Mouse (Mus musculus): ENCODE results near the gene Fkbpl.

The Fkbpl gene

DNA sequence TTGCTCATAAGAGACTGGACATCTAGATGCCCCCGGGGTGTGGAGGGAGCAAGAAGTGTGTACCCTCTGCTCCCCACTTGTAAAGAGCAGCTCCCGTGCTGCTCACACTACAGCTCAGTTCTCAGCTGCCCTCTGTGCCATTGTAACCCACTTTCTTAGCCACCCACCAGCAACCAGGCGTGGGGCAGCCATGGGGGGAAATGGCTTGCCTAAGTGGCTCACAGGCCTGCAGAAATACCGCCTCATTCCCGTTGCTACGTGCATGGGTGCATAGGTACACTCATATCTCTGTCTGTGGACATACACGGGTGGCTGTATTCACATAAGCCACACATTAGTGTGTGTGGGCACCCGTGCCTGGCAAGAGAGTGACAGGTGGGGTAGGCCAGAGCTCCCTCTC lies 18.4 kb downstream of the Fkbpl start:
- in situ Hi-C loops (cut with MboI, MseI): no loop called here

DNA sequence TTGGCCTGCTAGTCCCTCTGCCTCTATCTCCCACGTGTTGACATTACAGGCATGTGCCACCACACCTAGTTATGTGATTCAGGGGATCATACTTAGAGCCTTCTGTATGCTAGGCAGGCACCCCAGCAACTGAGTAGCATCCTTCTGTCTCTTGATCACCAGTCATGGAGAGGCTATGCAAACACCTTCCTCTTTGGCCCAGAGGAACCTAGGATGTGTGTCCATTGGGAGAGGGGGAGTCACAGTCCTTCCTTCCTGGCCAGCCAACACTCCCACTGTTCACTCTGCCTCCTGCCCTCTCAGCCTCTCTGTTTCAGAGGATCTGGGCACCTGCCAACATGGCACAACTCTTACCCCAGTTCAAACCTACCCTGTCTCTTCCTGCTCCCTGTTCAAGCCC lies 19.0 kb downstream of the Fkbpl start:
- in situ Hi-C loops (cut with MboI, MseI): no loop called here

DNA sequence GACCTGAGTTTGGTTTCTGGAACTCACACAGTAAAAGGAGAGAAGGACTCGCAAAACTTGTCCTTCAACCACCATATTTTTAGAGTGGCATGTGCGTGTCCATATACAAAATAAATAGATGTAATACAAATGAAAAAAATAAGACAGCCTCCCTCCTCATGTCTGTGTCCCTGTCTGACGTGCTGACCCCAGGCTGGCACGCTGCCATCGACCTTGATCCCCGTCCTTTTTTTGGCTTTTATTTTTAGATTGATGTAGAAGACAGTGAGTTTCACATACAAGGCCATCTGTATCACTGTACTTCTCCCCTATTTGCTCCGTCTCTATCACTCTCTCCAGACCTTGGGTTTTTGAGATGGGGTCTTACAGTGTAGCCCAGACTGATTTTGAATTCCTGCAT lies 19.9 kb downstream of the Fkbpl start:
- in situ Hi-C loops (cut with MboI, MseI): no loop called here

GRCm38 (mm10) chr17:34670235-34670634 lies 25.7 kb downstream of the Fkbpl start, which contains the start of gene Tnxb:
TSS of gene Tnxb (plus strand) at chr17:34670535.
- in situ Hi-C loops (cut with MboI, MseI): loop anchor here in 1 of 2 experiments (10.0 kb wide), 1 partner anchor 65 kb away; no protein-coding TSS in a partner anchor

- in situ Hi-C loops (cut with MboI, MseI): loop anchor here in 1 of 2 experiments (10.0 kb wide), 1 partner anchor 63 kb away; no protein-coding TSS in a partner anchor
Observed at GRCm38 (mm10) chr17:34671151-34672066, 26.8 kb downstream of the Fkbpl start.

- in situ Hi-C loops (cut with MboI, MseI): loop anchor here in 1 of 2 experiments (10.0 kb wide), 1 partner anchor 62 kb away; no protein-coding TSS in a partner anchor
Observed at GRCm38 (mm10) chr17:34672246-34672792, 27.8 kb downstream of the Fkbpl start.

DNA sequence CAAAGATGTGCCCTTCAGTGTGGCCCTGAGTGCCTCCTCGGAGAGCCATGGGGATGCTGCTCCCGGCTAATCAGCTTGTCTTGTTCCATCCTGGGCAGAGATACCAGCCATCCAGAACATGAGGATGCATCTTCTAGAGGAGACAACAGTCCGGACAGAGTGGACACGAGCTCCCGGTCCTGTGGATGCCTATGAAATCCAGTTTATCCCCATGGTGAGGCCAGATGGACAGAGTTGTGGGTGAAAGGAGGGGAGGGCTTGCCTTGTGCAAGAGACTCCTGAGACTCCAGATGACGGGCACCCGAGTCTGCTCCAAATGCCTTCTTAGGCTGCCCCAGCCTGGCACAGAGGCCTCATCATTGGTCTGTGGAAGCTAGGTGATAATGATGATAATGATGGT lies 28.6 kb downstream of the Fkbpl start:
- in situ Hi-C loops (cut with MboI, MseI): loop anchor here in 1 of 2 experiments (10.0 kb wide), 1 partner anchor 62 kb away; no protein-coding TSS in a partner anchor

GRCm38 (mm10) chr17:34674524-34675204 lies 30.1 kb downstream of the Fkbpl start:
- in situ Hi-C loops (cut with MboI, MseI): loop anchor here in 1 of 2 experiments (10.0 kb wide), 1 partner anchor 60 kb away; no protein-coding TSS in a partner anchor

- in situ Hi-C loops (cut with MboI, MseI): loop anchor here in 1 of 2 experiments (10.0 kb wide), 1 partner anchor 59 kb away; no protein-coding TSS in a partner anchor
Observed at GRCm38 (mm10) chr17:34675205-34676092, 30.9 kb downstream of the Fkbpl start.

- in situ Hi-C loops (cut with MboI, MseI): loop anchor here in 1 of 2 experiments (10.0 kb wide), 1 partner anchor 59 kb away; no protein-coding TSS in a partner anchor
Observed at GRCm38 (mm10) chr17:34676093-34676460, 31.5 kb downstream of the Fkbpl start.

DNA sequence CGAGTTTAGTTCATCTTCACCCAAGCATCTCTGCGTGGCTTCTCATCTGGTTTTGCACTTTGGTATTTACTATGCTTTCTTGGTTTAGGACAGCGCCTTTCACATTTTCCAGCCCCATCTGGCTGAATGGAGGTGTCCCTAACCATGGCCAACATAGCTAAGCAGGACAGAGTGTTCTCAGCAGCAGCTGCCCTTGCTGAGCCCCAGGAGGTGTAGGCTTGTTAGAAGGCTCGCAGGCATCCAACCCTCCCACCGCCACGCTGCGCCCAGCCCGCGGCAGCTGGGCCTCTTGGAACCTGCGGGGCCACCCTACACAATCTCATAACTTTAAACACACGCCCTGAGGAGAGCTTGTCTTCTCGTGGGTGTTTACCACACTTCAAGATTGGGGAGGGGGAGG lies 32.1 kb downstream of the Fkbpl start:
- in situ Hi-C loops (cut with MboI, MseI): loop anchor here in 1 of 2 experiments (10.0 kb wide), 1 partner anchor 58 kb away; no protein-coding TSS in a partner anchor

- in situ Hi-C loops (cut with MboI, MseI): no loop called here
Observed at GRCm38 (mm10) chr17:34680191-34680590, 35.6 kb downstream of the Fkbpl start.

GRCm38 (mm10) chr17:34680621-34681020 lies 36.1 kb downstream of the Fkbpl start:
- in situ Hi-C loops (cut with MboI, MseI): no loop called here

DNA sequence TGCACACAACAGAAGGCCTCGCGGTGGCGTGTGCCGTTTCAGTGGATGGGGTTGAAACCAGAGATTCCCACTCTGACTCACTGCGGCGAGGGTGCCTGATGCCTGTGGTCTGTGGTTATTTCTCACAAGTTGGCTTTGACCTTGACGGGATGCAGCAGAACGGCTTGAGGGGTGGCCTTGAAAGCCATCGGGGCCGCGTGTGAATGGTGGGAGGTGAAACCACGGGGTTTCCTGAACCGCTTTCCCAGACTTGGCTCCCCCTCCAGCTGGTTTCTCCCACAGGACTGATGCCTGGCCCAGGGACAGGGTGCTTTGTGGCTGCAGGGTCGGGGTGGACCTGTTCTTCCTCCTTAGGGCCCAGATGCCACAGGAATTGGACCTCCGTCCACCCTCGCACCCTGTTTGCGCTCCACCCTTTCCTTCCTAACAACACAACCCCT lies 36.6 kb downstream of the Fkbpl start:
- in situ Hi-C loops (cut with MboI, MseI): no loop called here

- in situ Hi-C loops (cut with MboI, MseI): no loop called here
Observed at GRCm38 (mm10) chr17:34681881-34682536, 37.4 kb downstream of the Fkbpl start.

GRCm38 (mm10) chr17:34683179-34683578 lies 38.6 kb downstream of the Fkbpl start:
- in situ Hi-C loops (cut with MboI, MseI): no loop called here

GRCm38 (mm10) chr17:34683686-34684220 lies 39.2 kb downstream of the Fkbpl start:
- in situ Hi-C loops (cut with MboI, MseI): no loop called here

DNA sequence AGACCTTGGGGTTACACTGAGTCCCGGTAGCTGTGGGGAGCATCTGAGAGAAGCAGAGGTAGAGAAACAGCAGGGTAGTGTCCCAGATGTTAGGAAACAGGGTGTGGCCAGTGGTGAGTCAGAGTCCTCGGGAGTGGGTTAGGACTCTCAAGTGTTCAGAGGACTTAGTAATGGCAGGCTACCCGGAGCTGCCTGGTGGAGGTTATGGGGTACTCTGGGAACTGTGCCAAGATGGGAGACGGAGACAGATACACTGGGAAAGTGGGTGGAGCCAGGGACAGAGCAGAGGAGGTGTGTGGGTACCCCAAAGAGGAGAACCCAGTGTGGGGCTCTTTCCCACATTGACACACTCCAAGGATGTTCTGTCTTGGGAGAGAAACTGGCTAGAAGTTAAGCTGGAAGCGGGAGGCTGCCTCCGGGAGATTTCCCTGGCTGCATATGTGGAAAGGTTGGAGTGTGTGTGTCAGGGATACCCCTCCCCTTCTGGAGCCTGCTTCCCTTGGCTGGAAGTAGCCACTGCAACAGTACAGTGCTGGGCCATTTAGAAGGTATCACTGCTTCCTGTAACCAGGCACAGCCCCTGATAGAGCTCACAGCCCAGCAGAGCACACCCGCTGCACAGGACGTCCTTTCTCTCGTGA lies 39.8 kb downstream of the Fkbpl start:
- in situ Hi-C loops (cut with MboI, MseI): no loop called here

Data from T-helper 17 cell (primary cell).